Mouse (Mus musculus) liver, postnatal 0 days (tissue): Measurements from ENCODE around the gene Wdr17. TPM values are rescaled to one million over a fixed set of nuclear protein-coding genes. Genes with fewer than 3 reads are reported as not detected.

Experiments used
- ATAC-seq: fragments of 200-750 bp; cut with Nextera tagmentation; 2 replicates; pipeline ENCODE4 v1.8.0; 2017; ENCODE audit warnings: mild to moderate bottlenecking, moderate library complexity
- DNase-seq: peaks from one replicate; pipeline ENCODE4 v3.0.0-alpha.2; 2016
- H3K27ac ChIP-seq: fragments of 300-500 bp; sonication (generic); 2 replicates; pipeline ENCODE4 v1.5.1; 2014; ENCODE audit warnings: antibody characterized with exemption, moderate library complexity, mild to moderate bottlenecking, low read depth
- H3K27me3 ChIP-seq: fragments of 300-500 bp; sonication (generic); 2 replicates; pipeline ENCODE4 v1.6.1; 2014; ENCODE audit warnings: low read length, control low read depth, mixed read lengths; ENCODE audit not compliant: insufficient read depth
- H3K36me3 ChIP-seq: fragments of 300-500 bp; sonication (generic); replicated peaks from 2 replicates; pipeline ENCODE4 v1.6.1; 2014; ENCODE audit warnings: mild to moderate bottlenecking, control low read depth, low read length, moderate library complexity, mixed read lengths; ENCODE audit not compliant: insufficient read depth
- H3K4me1 ChIP-seq: fragments of 300-500 bp; sonication (generic); 2 replicates; pipeline ENCODE4 v1.6.1; 2014; ENCODE audit warnings: antibody characterized with exemption, mild to moderate bottlenecking, control low read depth; ENCODE audit not compliant: insufficient read depth
- H3K4me2 ChIP-seq: fragments of 300-500 bp; sonication (generic); 2 replicates; pipeline ENCODE4 v1.6.1; 2014; ENCODE audit warnings: low read depth, mild to moderate bottlenecking, low read length, moderate library complexity, mixed read lengths
- H3K4me3 ChIP-seq: fragments of 300-500 bp; sonication (generic); 2 replicates; pipeline ENCODE4 v1.5.1; 2014; ENCODE audit warnings: low read depth, low read length
- H3K9ac ChIP-seq: fragments of 300-500 bp; sonication (generic); replicated peaks from 2 replicates; pipeline ENCODE4 v1.6.1; 2014; ENCODE audit warnings: mild to moderate bottlenecking, moderate library complexity
- H3K9me3 ChIP-seq: fragments of 300-500 bp; sonication (generic); 2 replicates; pipeline ENCODE4 v1.6.1; 2016; ENCODE audit warnings: mild to moderate bottlenecking, control low read depth, low read length, mixed read lengths
- CTCF ChIP-seq: sonication (generic); IDR thresholded peaks from 2 replicates; pipeline ENCODE4 v1.5.1; 2016; ENCODE audit warnings: antibody characterized with exemption, low read depth
- EP300 ChIP-seq: IDR thresholded peaks from 2 replicates; pipeline ENCODE4 v1.6.1; 2016; ENCODE audit warnings: antibody characterized with exemption, low read depth, mild to moderate bottlenecking
- WGBS: fragments of 180-500 bp; shearing (Covaris S2); extraction: QIAGEN DNeasy Blood & Tissue Kit; methylation state at CpG from one replicate; pipeline ENCODE4 v1.1.7; 2014; ENCODE audit not compliant: insufficient replicate concordance; 5-methylcytosine and 5-hydroxymethylcytosine counted together
- polyA plus RNA-seq: library from polyadenylated mRNA; unstranded; fragments of >200 nt; fragmentation: Nextera tagmentation; extraction: Ambion mirVana; gene quantifications from 2 replicates; pipeline ENCODE4 v1.2.1, GENCODE M21; 2015

Gene Wdr17
- polyA plus RNA-seq, 1 experiment from 2014 or later = not detected

DNA sequence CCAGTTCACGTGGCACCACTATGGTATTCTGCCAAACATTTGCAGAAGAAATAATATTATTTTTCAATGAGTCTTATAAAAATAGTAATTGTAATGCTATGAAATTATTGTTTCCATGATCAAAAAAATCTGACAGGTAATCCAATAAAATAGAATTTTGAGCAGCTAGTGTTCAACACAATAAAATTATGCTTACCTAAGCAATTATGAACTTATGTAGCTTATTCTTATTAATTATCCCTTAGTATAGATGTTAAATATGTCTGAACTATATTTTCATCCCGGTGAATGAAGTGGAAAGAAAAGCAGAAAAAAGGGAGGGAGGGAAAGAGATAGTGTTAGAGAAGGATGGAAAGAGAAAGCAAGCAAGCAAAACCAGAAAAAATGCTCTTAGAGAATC, 12.5 kb upstream of the Wdr17 start:
- Histone ChIP-seq H3K4me3 (no peak overlapping the region), H3K9me3 (no peaks in the 10 kb centered on the region), H3K36me3 (no peaks in the 10 kb centered on the region), H3K9ac (no peak overlapping the region), H3K27me3 (no peaks in the 10 kb centered on the region), H3K4me1 (no peaks in the 10 kb centered on the region), H3K4me2 (no peak overlapping the region), H3K27ac (no peak overlapping the region)
- ATAC-seq = no peak
- 71% methylated on average over 2 of the region's 2 CpGs for WGBS
- no peak for TF ChIP-seq EP300
- no peak for DNase-seq

DNA sequence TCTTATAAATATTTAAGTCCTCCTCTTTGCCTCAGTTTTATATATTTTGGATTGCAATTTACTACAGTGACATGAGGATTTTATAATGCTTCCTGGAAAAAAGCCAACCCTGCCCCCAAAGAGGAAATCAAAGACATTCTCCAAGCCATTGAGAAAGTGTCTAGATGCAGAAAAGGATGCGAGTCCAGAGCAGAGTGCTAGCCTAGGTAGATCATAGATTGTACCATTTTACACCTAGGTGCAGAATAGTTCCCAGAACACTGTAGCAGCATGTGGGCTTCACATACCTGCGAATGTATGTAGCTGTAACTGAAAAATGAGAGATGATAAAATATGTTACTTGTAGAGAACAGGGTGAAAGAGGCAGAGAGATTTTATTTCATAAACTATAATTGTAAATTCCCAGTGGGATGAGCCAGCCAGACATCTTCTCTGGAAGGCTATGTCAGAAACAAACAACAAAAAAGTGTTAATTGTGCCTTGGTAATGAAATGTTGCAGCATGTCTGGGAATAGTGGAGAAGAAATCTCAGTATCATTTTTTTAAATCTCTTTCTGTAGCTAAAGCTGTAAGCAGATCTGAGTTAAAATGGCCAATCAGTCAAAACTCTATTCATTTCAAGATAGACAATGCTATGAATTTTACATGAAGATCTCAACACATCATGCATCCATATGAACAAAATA, 7.8 kb upstream of the Wdr17 start:
- Histone ChIP-seq H3K27me3 (no peaks in the 10 kb centered on the region), H3K4me3 (no peak overlapping the region), H3K36me3 (no peaks in the 10 kb centered on the region), H3K9ac (no peak overlapping the region), H3K4me2 (no peak overlapping the region), H3K9me3 (no peaks in the 10 kb centered on the region), H3K27ac (no peak overlapping the region), H3K4me1 (no peaks in the 10 kb centered on the region)
- WGBS = 57% methylated on average over 2 of the region's 2 CpGs
- TF ChIP-seq EP300 = no peak
- TF ChIP-seq CTCF = no peak
- DNase-seq (no peak), ATAC-seq (no peak)

DNA sequence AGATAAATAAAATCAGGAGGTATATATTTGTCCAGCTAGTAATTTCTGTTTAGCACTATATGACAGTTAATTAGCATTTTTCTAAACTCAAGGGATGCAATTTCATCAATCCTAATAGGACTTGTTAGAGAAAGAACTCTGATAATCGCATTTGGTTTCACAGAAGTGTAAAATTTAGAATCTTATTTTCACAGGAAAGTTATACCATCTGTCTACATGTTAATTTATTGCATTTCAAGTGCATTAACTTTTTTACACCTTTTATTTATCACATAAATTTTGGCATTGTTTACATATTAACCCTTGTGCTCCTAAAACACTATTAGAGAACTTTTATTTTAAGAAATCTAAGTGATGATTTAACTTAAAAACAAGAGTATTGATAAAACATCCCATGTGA, 7.2 kb upstream of the Wdr17 start:
- Histone ChIP-seq H3K27ac (no peak overlapping the region), H3K9ac (no peak overlapping the region), H3K36me3 (no peaks in the 10 kb centered on the region), H3K9me3 (no peaks in the 10 kb centered on the region), H3K27me3 (no peaks in the 10 kb centered on the region), H3K4me2 (no peak overlapping the region), H3K4me3 (no peak overlapping the region), H3K4me1 (no peaks in the 10 kb centered on the region)
- DNase-seq (no peak), ATAC-seq (no peak)
- 73% methylated on average over 1 of the region's 1 CpGs for WGBS
- no peak for TF ChIP-seq CTCF
- no peak for TF ChIP-seq EP300

DNA sequence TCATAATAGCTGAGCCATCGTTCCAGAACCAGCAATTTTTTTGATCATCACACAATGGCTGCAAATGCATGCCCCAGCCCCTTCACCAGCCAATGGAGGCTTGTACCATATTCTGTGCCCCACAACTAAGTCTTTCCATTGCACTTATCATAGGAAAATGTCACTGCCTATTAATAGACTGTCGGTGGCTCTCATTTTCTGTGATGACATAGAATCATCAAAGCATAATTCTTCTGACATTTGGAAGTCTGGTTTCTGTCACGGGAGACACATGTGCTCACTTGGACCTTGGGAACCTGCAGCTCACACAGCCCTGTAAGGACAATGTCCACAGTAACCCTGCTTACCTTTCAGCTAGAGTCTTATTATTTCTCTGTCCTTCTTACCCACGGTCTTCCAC, 424 bp downstream of the Wdr17 start:
- Histone ChIP-seq H3K4me1 (no peaks in the 10 kb centered on the region), H3K36me3 (no peaks in the 10 kb centered on the region), H3K27ac (no peak overlapping the region), H3K4me2 (no peak overlapping the region), H3K9me3 (no peaks in the 10 kb centered on the region), H3K4me3 (no peak overlapping the region), H3K9ac (no peak overlapping the region), H3K27me3 (no peaks in the 10 kb centered on the region)
- 72% methylated on average over 4 of the region's 4 CpGs for WGBS
- no peak for TF ChIP-seq EP300
- TF ChIP-seq CTCF = no peak
- ATAC-seq (no peak), DNase-seq (no peak)

DNA sequence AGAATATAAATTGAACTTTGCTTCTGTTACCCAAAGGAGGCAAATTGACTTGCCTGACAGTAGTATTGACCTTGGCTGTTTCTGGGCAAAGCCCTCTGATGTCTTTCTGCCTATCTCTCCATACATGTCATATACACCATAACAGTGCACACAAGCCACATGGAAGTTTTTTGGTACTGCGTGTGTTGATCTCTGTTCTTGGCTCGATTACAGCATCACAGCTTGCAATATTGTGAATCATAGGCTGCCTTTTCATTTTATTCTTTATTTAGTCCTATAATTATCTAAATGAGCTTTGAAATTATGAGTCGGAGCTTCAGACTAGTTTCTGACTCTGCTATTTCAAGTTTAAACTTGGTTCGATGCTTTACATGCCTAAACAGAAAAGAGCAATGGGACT, 10.5 kb downstream of the Wdr17 start:
- Histone ChIP-seq H3K4me2 (no peak overlapping the region), H3K36me3 (no peaks in the 10 kb centered on the region), H3K4me3 (no peak overlapping the region), H3K4me1 (no peaks in the 10 kb centered on the region), H3K9ac (no peak overlapping the region), H3K27ac (no peak overlapping the region), H3K27me3 (no peaks in the 10 kb centered on the region), H3K9me3 (no peaks in the 10 kb centered on the region)
- TF ChIP-seq CTCF (no peak), EP300 (no peak)
- ATAC-seq = no peak
- no peak for DNase-seq
- 76% methylated on average over 4 of the region's 4 CpGs for WGBS

DNA sequence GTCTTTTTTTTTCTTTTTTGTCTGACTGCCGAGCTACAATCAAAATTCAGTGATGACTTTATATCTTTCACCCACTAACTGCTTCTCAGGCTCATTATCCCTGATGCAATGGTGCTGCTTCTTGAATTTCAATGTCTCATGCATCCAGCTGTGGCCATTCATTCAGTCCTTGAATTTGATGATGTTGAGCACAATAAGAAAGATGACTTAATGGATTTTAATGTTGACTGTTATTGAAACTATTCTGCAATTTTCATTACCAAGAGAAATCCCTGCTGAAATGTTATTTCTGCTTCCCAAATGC, 22.3 kb downstream of the Wdr17 start:
- DNase-seq (no peak), ATAC-seq (no peak)
- no peak for TF ChIP-seq CTCF
- TF ChIP-seq EP300 = no peak
- Histone ChIP-seq H3K27me3 (no peaks in the 10 kb centered on the region), H3K9me3 (no peaks in the 10 kb centered on the region), H3K4me3 (no peak overlapping the region), H3K9ac (no peak overlapping the region), H3K36me3 (no peaks in the 10 kb centered on the region), H3K4me1 (no peaks in the 10 kb centered on the region), H3K4me2 (no peak overlapping the region), H3K27ac (no peak overlapping the region)
- WGBS = 67% methylated on average over 1 of the region's 1 CpGs
